Mouse (Mus musculus): ENCODE measurements around the gene Ticrr. TPM values are rescaled to one million over a fixed set of nuclear protein-coding genes. Genes with fewer than 3 reads are reported as not detected.

The Ticrr gene
- polyA plus RNA-seq, 1 experiment from 2014 or later = 11.2 TPM

DNA sequence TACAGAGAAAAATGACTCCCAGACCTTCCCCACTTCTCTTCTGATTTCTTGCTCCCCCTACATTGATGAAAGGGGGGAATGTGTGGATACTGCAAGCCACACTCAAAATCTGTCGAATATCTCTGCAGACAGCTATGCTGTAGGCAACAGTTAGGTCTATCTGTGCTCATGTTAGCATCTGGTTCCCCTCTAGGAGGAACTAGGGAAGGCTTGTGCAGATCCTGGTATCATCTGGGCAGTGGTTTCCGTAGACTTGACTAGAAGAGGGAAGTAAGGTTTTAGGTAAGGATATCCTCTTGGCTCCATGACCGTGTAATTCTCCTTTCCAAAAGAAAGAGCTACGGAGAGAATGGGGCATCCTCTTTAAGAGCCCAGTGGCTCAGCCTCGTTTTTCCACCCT lies 84.6 kb downstream of the Ticrr start:
- no peak overlapping the region for H3K27ac ChIP-seq (ENCODE audit: low read depth)
- DNase-seq (ENCODE audit: low spot score) = no peak
- no peak overlapping the region for H3K4me3 ChIP-seq (ENCODE audit: low read depth, low read length)
- no peak overlapping the region for H3K4me2 ChIP-seq (ENCODE audit: low read length)
- no peaks in the 10 kb centered on the region for H3K36me3 ChIP-seq (ENCODE audit: control insufficient read depth, insufficient read depth, low read length)
- H3K27me3 ChIP-seq (replicated peaks; ENCODE audit: control insufficient read depth, insufficient read depth, low read length) = no peaks in the 10 kb centered on the region
- no peak for ATAC-seq (replicated peaks; ENCODE audit: low FRiP score, low TSS enrichment, low read depth)
- H3K9me3 ChIP-seq (ENCODE audit: control insufficient read depth, low read length) = no peaks in the 10 kb centered on the region
- H3K9ac ChIP-seq (ENCODE audit: low read length) = no peak overlapping the region
- H3K4me1 ChIP-seq (replicated peaks; ENCODE audit: control insufficient read depth, insufficient read depth, low read length) = peaks cover 6% of the 10 kb centered on the region
- 75% methylated on average over 5 of the region's 5 CpGs for WGBS

DNA sequence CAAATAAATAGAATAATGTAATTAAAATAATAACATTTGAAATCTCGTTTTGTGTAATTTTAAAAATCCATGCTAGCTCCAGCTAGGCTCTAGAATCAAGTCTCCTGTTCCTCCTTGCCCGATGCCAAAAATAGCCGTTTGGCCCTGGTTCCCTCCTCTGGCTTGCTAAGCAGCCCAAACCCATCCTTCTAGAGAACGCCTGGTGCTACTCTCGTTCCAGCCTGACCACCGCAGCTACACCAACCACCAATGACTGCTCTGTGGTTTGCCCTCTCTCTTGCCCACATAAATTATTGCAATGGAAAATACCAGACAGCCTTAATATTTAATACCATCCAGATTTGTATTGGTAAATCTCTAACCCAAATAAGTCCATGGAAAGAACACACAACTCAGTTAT lies 87.7 kb downstream of the Ticrr start:
- ATAC-seq (replicated peaks; ENCODE audit: low FRiP score, low TSS enrichment, low read depth) = no peak
- H3K9me3 ChIP-seq (ENCODE audit: control insufficient read depth, low read length) = no peaks in the 10 kb centered on the region
- no peak overlapping the region for H3K9ac ChIP-seq (ENCODE audit: low read length)
- H3K4me3 ChIP-seq (ENCODE audit: low read depth, low read length) = no peak overlapping the region
- H3K36me3 ChIP-seq (ENCODE audit: control insufficient read depth, insufficient read depth, low read length) = no peaks in the 10 kb centered on the region
- no peak overlapping the region for H3K4me2 ChIP-seq (ENCODE audit: low read length)
- H3K27ac ChIP-seq (ENCODE audit: low read depth) = no peak overlapping the region
- WGBS = 77% methylated on average over 6 of the region's 6 CpGs
- no peaks in the 10 kb centered on the region for H3K27me3 ChIP-seq (replicated peaks; ENCODE audit: control insufficient read depth, insufficient read depth, low read length)
- peaks cover 3% of the 10 kb centered on the region for H3K4me1 ChIP-seq (replicated peaks; ENCODE audit: control insufficient read depth, insufficient read depth, low read length)
- no peak for DNase-seq (ENCODE audit: low spot score)

Other genes starting within 250 kb of the Ticrr start
- 36.4 and 44.8 TPM in 2 replicates for gene Polg, start 193.8 kb upstream of the Ticrr start, polyA plus RNA-seq (2014; fragmentation: Nextera tagmentation; extraction: Ambion mirVana)
- gene Rhcg, start 42.5 kb upstream of the Ticrr start, polyA plus RNA-seq (2014; fragmentation: Nextera tagmentation; extraction: Ambion mirVana) = 0.08 TPM in 1 of 2 replicates, not detected in the other
- gene Kif7, start 55.5 kb downstream of the Ticrr start, polyA plus RNA-seq (2014; fragmentation: Nextera tagmentation; extraction: Ambion mirVana) = 3.8 and 4.1 TPM in 2 replicates
- not detected in 2 replicates for gene Plin1, start 72.7 kb downstream of the Ticrr start, polyA plus RNA-seq (2014; fragmentation: Nextera tagmentation; extraction: Ambion mirVana)
- gene Pex11a, start 82.9 kb downstream of the Ticrr start, polyA plus RNA-seq (2014; fragmentation: Nextera tagmentation; extraction: Ambion mirVana) = 9.0 and 9.3 TPM in 2 replicates
- gene Wdr93, start 83.0 kb downstream of the Ticrr start, polyA plus RNA-seq (2014; fragmentation: Nextera tagmentation; extraction: Ambion mirVana) = 0.18 and 0.23 TPM in 2 replicates
- 0.13 and 0.19 TPM in 2 replicates for gene Mesp1, start 133.6 kb downstream of the Ticrr start, polyA plus RNA-seq (2014; fragmentation: Nextera tagmentation; extraction: Ambion mirVana)
- gene Mesp2, start 150.5 kb downstream of the Ticrr start, polyA plus RNA-seq (2014; fragmentation: Nextera tagmentation; extraction: Ambion mirVana) = 1.1 and 1.5 TPM in 2 replicates
- 88.2 and 94.9 TPM in 2 replicates for gene Anpep, start 200.9 kb downstream of the Ticrr start, polyA plus RNA-seq (2014; fragmentation: Nextera tagmentation; extraction: Ambion mirVana)

All from intestine, embryonic 14.5 days (tissue).